Mouse (Mus musculus): ENCODE results near the gene Lenep. TPM values are rescaled to one million over a fixed set of nuclear protein-coding genes. Genes with fewer than 3 reads are reported as not detected.

Gene Lenep
- polyA plus RNA-seq, 1 experiment, result 0.66 TPM

DNA sequence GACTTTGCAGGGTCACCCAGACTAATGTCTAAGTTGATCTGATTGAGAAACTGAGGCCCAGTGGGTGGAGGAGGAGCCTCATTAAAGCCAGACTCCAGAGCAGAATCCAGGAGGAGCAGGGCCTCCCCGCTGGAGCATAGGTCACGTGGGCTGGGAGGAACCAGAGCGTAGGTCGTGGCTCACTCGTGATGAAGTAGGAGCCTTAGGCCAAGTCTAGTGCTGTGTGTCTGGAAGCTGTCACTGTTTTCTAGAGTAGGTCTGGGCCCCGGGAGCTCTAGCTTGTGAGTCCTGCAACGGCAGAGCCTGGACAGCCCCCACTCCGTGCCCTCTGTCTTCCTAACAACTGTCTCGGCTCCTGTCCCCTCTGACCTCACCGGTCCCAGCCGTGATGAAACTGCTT is 35.3 kb downstream of the Lenep start:
- no peak overlapping the region for H3K4me3 ChIP-seq (ENCODE audit: control insufficient read depth, insufficient read depth, low read length)
- no peaks in the 10 kb centered on the region for H3K27me3 ChIP-seq (ENCODE audit: control insufficient read depth, insufficient read depth, low read length)
- WGBS, result 86% methylated on average over 11 of the region's 11 CpGs
- no peak for TF ChIP-seq POLR2A (IDR thresholded peaks at IDR 0.05; ENCODE audit: control insufficient read depth, extremely low read depth, insufficient read depth, low read length, poor library complexity)
- no peak for TF ChIP-seq CTCF (IDR thresholded peaks at IDR 0.05; ENCODE audit: borderline replicate concordance, control insufficient read depth, extremely low read depth, insufficient read depth, low read length, poor library complexity)
- H3K27ac ChIP-seq (ENCODE audit: control insufficient read depth, insufficient read depth, low read length), result no peak overlapping the region
- no peaks in the 10 kb centered on the region for H3K4me1 ChIP-seq (replicated peaks; ENCODE audit: control insufficient read depth, insufficient read depth, low read length)
- no peak for DNase-seq
- H3K36me3 ChIP-seq (ENCODE audit: control insufficient read depth, insufficient read depth, low read length), result no peaks in the 10 kb centered on the region

DNA sequence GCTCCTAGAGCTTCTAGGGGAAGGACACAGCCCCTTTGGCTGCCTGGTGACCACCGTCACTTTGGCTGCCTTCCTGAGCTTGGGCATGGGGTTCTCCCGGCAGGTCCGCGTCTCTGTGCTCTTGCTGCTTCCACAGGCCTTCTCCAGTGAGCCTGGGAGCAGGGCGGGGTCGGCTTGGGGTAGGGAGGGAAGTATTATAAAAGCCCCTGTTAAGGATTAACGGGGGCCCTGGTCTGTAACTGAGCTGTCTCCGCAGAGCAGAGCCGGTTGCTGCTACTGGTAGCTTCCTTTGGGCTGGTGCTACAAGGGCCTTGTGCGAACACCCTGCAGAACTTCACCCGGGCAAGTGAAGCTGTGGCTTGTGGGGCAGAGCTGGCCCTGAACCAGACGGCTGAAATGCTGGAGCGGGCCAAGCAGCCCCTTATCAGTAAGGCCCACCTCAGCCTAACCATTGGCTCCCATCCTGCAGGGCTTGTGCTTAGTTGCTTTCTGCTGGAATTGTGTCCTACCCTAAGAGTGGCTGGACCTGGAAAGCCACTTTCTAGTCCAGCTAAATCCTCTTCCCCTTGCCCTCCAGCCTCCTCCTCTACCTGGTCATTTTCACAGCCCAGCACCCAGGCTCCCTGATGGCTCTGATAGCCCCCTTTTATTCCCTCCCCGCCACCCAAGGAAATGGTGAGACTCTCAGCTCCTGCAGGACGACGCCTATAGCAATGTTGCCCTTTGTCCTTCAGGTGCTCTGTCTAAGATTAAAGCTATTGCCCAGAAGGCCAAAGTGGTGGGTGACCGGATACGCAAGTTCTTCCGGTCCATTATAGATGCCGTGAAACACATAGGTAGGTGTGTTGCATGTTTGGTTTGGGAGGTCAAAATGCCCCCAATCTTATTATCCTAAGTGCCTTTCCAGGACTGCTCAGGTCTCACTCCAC is 36.8 kb downstream of the Lenep start:
- H3K4me3 ChIP-seq (ENCODE audit: control insufficient read depth, insufficient read depth, low read length), result no peak overlapping the region
- WGBS, result 94% methylated on average over 20 of the region's 20 CpGs
- no peaks in the 10 kb centered on the region for H3K4me1 ChIP-seq (replicated peaks; ENCODE audit: control insufficient read depth, insufficient read depth, low read length)
- DNase-seq, result no peak
- H3K27ac ChIP-seq (ENCODE audit: control insufficient read depth, insufficient read depth, low read length), result no peak overlapping the region
- TF ChIP-seq POLR2A (IDR thresholded peaks at IDR 0.05; ENCODE audit: control insufficient read depth, extremely low read depth, insufficient read depth, low read length, poor library complexity) (no peak), CTCF (IDR thresholded peaks at IDR 0.05; ENCODE audit: borderline replicate concordance, control insufficient read depth, extremely low read depth, insufficient read depth, low read length, poor library complexity) (no peak)
- no peaks in the 10 kb centered on the region for H3K36me3 ChIP-seq (ENCODE audit: control insufficient read depth, insufficient read depth, low read length)
- H3K27me3 ChIP-seq (ENCODE audit: control insufficient read depth, insufficient read depth, low read length), result no peaks in the 10 kb centered on the region

DNA sequence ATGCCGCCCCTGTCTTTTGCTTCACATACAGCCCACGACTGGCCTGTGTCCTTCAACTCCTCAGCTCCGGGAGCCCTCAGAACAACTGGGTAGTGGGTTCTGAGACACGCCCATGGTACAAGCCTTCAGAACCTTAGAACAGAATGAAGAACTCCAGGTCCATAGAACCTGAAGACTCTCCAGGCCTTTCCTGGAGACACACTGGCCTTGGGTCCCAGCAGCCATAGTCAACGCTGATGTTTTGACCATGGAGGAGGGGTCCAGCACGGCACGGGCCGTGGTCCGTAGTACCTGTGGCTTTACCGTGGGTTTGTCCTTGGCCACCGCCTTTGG is 37.5 kb downstream of the Lenep start, which contains the start of gene Dcst1:
TSS of gene Dcst1 (minus strand) at position 101 of the 333 bp plus-strand sequence.
- no peak within 1 kb of the TSS for H3K27ac ChIP-seq (ENCODE audit: control insufficient read depth, insufficient read depth, low read length)
- no peaks in the 10 kb centered on the region for H3K4me1 ChIP-seq (replicated peaks; ENCODE audit: control insufficient read depth, insufficient read depth, low read length)
- TF ChIP-seq CTCF (IDR thresholded peaks at IDR 0.05; ENCODE audit: borderline replicate concordance, control insufficient read depth, extremely low read depth, insufficient read depth, low read length, poor library complexity) (no peak), POLR2A (IDR thresholded peaks at IDR 0.05; ENCODE audit: control insufficient read depth, extremely low read depth, insufficient read depth, low read length, poor library complexity) (no peak)
- no peak for DNase-seq
- no peak within 1 kb of the TSS for H3K4me3 ChIP-seq (ENCODE audit: control insufficient read depth, insufficient read depth, low read length)
- H3K36me3 ChIP-seq (ENCODE audit: control insufficient read depth, insufficient read depth, low read length), result no peaks in the 10 kb centered on the region
- 95% methylated on average over 11 of the region's 11 CpGs for WGBS
- H3K27me3 ChIP-seq (ENCODE audit: control insufficient read depth, insufficient read depth, low read length), result no peaks in the 10 kb centered on the region

DNA sequence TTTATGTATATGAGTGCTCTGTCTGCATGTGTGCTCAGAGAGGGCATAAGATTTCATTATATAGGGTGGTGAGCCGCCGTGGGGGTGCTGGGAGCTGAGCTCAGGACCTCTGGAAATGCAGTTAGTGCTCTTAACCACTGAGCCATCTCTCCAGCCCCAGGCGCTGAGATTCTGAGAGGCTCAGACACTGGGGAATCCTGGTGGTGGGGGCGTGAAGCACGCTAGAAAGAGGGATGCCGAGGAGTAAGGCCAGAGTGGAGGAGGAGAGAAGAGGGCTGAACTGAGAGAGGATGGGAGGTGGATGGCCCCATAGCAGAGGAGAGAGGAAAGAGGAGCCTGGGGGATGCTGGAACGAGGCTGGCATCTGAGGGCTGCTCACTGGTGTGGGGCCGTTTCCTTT is 38.0 kb downstream of the Lenep start:
- Histone ChIP-seq H3K36me3 (ENCODE audit: control insufficient read depth, insufficient read depth, low read length) (no peaks in the 10 kb centered on the region), H3K4me3 (ENCODE audit: control insufficient read depth, insufficient read depth, low read length) (no peak overlapping the region), H3K4me1 (replicated peaks; ENCODE audit: control insufficient read depth, insufficient read depth, low read length) (no peaks in the 10 kb centered on the region), H3K27ac (ENCODE audit: control insufficient read depth, insufficient read depth, low read length) (no peak overlapping the region), H3K27me3 (ENCODE audit: control insufficient read depth, insufficient read depth, low read length) (no peaks in the 10 kb centered on the region)
- DNase-seq, result no peak
- WGBS, result 94% methylated on average over 8 of the region's 8 CpGs
- TF ChIP-seq POLR2A (IDR thresholded peaks at IDR 0.05; ENCODE audit: control insufficient read depth, extremely low read depth, insufficient read depth, low read length, poor library complexity), result no peak
- TF ChIP-seq CTCF (IDR thresholded peaks at IDR 0.05; ENCODE audit: borderline replicate concordance, control insufficient read depth, extremely low read depth, insufficient read depth, low read length, poor library complexity), result no peak

DNA sequence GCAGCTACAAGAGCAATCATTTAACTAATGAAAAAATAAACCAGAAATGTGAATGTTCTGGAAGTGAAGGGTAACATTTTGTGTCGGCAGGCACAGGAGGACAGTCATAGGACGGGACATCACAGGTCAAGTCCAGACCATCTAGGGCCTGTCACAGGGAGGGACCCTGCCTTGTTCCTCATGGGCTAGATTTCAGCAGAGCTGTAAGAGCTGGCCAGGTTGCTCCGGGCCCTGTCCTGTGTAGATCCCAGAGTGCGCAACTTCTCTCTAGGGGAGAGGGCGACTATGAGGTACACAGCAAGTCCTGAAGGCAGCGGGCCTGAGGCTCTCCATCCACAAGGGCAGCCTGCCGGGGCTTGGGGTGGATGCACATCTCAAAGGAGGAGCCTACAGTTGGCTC is 40.9 kb downstream of the Lenep start, which contains the start of gene Dcst2:
TSS of gene Dcst2 (plus strand) at position 301 of the 400 bp plus-strand sequence.
- Histone ChIP-seq H3K27me3 (ENCODE audit: control insufficient read depth, insufficient read depth, low read length) (no peaks in the 10 kb centered on the region), H3K27ac (ENCODE audit: control insufficient read depth, insufficient read depth, low read length) (no peak within 1 kb of the TSS), H3K4me3 (ENCODE audit: control insufficient read depth, insufficient read depth, low read length) (no peak within 1 kb of the TSS), H3K4me1 (replicated peaks; ENCODE audit: control insufficient read depth, insufficient read depth, low read length) (no peaks in the 10 kb centered on the region), H3K36me3 (ENCODE audit: control insufficient read depth, insufficient read depth, low read length) (no peaks in the 10 kb centered on the region)
- no peak for TF ChIP-seq CTCF (IDR thresholded peaks at IDR 0.05; ENCODE audit: borderline replicate concordance, control insufficient read depth, extremely low read depth, insufficient read depth, low read length, poor library complexity)
- no peak for TF ChIP-seq POLR2A (IDR thresholded peaks at IDR 0.05; ENCODE audit: control insufficient read depth, extremely low read depth, insufficient read depth, low read length, poor library complexity)
- WGBS, result 95% methylated on average over 7 of the region's 7 CpGs
- no peak for DNase-seq

DNA sequence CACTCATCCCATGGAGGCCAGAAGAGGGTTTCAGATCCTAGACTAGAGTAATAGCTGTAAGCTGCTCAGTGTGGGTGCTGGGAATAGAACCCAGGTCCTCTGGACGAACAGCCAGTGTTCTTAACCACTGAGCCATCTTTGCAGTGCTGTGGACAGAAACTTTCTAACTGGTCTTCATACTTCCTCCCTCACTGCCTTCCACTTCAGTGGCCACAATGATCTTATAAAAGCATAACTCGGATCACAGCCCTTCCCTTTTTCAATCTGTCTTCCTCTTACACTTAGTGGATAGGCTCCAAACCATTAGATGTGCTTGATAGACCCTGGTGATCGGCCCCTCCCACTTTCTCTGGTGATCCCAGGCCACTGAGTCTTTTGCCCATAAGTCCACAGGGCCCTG is 42.4 kb downstream of the Lenep start:
- Histone ChIP-seq H3K4me1 (replicated peaks; ENCODE audit: control insufficient read depth, insufficient read depth, low read length) (no peaks in the 10 kb centered on the region), H3K27me3 (ENCODE audit: control insufficient read depth, insufficient read depth, low read length) (no peaks in the 10 kb centered on the region), H3K27ac (ENCODE audit: control insufficient read depth, insufficient read depth, low read length) (no peak overlapping the region), H3K36me3 (ENCODE audit: control insufficient read depth, insufficient read depth, low read length) (no peaks in the 10 kb centered on the region), H3K4me3 (ENCODE audit: control insufficient read depth, insufficient read depth, low read length) (no peak overlapping the region)
- TF ChIP-seq CTCF (IDR thresholded peaks at IDR 0.05; ENCODE audit: borderline replicate concordance, control insufficient read depth, extremely low read depth, insufficient read depth, low read length, poor library complexity), result no peak
- TF ChIP-seq POLR2A (IDR thresholded peaks at IDR 0.05; ENCODE audit: control insufficient read depth, extremely low read depth, insufficient read depth, low read length, poor library complexity), result no peak
- DNase-seq, result no peak
- 20% methylated on average over 3 of the region's 3 CpGs for WGBS

Measured in thymus, adult 2 months (tissue).